Mouse (Mus musculus) gastrocnemius, adult 8-10 months (tissue): ENCODE measurements at regions not wholly inside any gene's neighbourhood (a gene's known extent, or its start where the extent isn't known, plus 50 kb on each side); places are given as distances from the start of the nearest gene placed in this dataset.
"Not testable (repeated sequence)": the region's sequence is repeated elsewhere in the genome, so short reads cannot be mapped to it uniquely, and the experiment has no call there.

Source experiments
- DNase-seq, 2 experiments: peaks; one replicate each; pipeline ENCODE4 v3.0.0; 2022; ENCODE audit warnings: low spot score in 2 of 2

DNA sequence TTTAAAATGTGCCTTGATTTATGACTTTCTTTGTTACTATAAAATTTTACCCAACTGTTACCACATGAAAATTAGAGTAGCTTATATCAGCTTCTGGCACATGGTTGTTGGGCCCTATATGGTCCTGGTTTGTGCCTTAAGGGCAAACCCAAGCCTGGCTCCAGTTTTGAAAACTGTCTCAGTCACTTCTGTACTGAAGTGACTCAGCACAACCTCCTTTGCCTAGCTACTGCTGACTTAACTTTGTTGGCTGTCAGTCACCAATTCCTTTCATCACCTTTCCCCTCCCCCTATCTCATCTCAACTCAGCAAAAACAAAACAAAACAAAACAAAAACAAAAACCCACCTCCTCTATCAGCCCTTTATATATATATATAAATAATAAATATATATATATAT lies 251.0 kb upstream of the Myo3a start:
- no peak for DNase-seq

- no peak for DNase-seq
These were observed 250.5 kb upstream of the Myo3a start for GRCm38 (mm10) chr2:21976831-21977230.

GRCm38 (mm10) chr2:21980177-21980576 lies 247.1 kb upstream of the Myo3a start:
- DNase-seq = no peak

DNA sequence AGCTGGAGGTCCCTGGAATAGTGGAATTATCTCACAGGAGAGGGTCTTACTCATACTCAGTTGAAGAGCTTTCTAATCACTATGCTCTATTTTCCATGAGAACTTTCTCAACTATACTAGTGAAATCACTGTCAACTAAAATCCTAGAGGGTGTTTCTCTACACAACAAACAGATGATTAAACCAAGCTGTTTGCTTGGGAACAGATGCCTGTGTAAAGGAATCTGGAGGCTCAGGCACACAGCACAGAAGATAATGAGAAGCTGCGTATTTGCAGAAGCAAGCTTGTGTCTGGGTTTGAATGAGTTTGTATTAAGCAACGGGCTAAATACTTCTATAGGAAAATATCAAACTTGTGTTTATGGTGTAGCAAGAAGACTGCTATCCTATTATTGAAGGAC lies 202.9 kb upstream of the Myo3a start:
- no peak for DNase-seq

- no peak for DNase-seq
These were observed 200.5 kb upstream of the Myo3a start for GRCm38 (mm10) chr2:22026794-22027193.

GRCm38 (mm10) chr2:22028569-22028968 lies 198.7 kb upstream of the Myo3a start:
- no peak for DNase-seq

DNA sequence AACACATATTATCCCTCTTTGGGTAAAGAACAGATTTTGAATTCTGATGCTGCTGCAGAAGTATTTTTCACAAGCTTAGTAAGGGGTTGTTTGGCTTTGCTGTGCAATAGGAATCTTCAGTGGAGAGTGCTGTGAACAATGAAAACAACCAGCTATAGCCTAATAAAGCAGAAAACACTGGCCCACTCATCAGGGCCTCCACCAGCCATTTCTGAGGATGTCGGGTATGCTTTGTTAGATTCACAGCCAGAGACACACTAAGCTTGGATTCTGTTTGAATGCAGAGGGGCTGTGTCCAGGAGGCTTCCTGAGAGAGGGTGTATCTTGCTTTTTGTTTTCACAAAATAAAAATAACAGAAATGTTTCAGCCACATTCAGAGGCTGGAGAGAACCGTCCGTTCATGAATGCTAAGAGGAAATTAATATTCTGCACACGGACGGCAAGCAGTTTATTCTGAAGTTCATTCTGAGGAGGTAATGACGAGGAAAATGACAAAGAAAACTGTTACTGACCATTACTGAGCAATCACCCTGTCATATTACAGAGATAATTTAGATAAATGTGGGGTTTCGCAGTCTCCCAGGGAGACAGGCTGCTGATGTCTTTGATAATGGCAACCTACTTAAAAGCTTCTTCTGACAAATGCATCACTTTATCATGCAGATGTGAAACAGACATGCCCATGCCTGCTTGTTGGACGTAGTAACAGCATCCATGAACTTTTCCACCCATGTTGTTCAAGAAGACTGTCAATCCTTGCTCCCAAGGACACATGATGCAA lies 198.1 kb upstream of the Myo3a start:
- no peak for DNase-seq

DNA sequence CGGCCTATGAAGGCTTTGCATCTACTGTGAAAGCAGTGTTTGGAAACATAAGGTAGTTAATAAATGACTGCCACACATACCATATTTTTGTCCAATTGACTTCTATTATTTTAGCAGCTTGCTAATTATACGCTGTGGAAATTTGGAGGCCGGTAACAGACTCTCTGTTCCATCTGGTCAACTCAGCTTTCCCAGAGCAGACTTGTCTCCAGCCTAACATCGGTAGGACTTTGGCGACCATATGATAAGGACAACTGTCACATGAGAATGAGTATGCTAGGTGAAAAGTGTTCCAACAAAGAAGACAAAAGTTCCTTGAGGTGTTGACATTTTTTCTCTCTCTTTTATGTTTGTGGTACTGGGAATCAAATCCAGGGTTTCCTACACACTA lies 197.5 kb upstream of the Myo3a start:
- no peak for DNase-seq

- DNase-seq = no peak
These were observed 190.5 kb upstream of the Myo3a start for GRCm38 (mm10) chr2:22036841-22037240.

DNA sequence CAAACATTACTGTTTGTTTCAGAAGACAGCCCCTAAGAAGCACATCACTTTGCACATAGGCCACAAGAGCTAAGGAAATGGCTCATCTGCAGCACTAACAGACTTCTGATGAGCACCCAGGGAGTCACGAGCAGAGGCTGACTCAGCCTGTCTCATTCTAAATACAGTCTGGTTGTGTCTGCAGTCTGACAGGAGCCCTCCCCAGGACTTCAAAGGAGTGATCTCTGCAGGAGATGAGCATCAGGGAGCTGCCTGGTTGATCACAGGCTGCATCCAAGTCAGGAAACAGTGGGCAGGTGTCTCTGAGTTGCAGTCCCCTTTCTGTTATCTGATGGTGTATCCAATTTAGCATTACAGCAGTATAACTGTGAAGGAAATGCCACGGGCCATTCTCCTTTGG lies 188.5 kb upstream of the Myo3a start:
- no peak for DNase-seq

DNA sequence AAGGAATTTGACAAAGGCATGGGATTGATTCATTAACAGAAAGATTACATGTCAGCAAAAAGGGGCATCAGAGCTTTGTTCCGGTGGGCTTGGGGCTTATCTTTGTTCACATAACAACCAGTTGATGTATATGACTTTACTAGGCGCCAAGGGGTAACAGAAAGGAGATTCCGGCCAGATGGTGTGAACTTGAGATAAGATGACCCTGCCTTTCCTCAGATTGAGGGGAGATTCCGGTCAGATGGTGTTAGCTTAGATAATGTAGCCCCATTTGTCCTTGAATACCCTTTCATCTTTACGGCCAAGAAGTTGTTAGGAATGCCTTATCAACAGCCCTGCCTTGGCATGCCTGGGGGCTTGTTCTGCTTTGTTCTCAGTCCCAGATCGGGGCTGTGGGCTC lies 183.4 kb upstream of the Myo3a start:
- DNase-seq = not testable (repeated sequence)

DNA sequence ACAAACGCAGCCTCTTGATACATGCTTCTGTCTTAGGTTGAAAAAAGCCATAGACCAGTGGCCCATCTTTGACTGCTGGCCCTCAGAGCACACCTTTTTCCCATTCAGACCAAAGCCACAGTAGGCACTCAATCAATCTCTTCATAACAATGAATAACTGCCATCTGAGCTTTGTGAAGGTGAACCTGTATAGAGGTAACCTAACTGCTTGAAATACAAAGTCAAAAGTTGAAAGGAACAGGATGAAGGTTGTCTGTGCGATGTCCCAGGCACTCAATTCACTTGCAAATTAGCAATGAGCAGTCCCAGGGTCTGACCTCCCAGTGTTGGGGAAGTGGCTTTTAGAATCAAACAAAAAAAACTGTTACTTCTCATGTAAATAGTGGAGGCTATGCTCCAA lies 182.4 kb upstream of the Myo3a start:
- DNase-seq = no peak

DNA sequence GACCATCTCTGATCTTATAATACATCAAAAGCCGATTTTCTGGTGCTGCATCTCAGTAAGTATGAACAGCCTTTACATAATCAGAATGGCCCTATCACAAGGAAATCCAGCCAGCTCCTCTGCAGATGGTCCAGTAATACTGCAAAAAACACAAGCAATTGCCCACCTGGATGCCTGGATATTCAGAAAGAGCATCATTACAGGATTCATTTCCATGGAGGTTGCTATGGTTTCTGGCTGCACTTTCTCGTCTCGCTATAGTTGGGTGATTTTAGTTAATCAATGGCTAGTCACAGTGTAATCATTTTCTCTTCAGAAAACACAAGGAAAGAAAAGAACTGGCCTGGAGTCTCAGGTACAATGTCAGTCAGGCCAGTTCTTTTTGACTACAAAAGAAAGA lies 179.8 kb upstream of the Myo3a start:
- DNase-seq = no peak

GRCm38 (mm10) chr2:22066535-22066934 lies 160.8 kb upstream of the Myo3a start:
- no peak for DNase-seq

- no peak for DNase-seq
These were observed 130.5 kb upstream of the Myo3a start for GRCm38 (mm10) chr2:22096848-22097247.

DNA sequence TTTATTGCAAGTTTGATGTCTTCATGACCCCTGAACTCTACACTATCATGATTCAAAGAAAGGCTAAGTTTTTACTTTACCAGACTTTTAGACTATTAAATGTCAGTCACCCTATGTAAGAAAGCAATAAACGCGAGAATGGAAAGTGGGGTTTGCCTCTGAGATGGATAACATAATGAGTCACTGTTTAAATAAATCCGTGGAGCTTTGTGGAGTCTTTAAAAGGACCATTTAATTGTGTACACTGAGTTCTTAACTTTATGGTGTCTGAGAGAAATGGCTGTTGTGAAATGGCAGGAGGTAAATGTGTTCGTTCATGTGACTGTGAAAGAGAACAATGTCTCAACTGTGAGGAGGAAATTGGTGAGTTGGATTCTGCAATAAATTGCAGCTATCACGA lies 122.2 kb upstream of the Myo3a start:
- DNase-seq = no peak

GRCm38 (mm10) chr2:22149721-22150120 lies 77.6 kb upstream of the Myo3a start:
- no peak for DNase-seq

GRCm38 (mm10) chr2:22156576-22156975 lies 70.7 kb upstream of the Myo3a start:
- no peak for DNase-seq

DNA sequence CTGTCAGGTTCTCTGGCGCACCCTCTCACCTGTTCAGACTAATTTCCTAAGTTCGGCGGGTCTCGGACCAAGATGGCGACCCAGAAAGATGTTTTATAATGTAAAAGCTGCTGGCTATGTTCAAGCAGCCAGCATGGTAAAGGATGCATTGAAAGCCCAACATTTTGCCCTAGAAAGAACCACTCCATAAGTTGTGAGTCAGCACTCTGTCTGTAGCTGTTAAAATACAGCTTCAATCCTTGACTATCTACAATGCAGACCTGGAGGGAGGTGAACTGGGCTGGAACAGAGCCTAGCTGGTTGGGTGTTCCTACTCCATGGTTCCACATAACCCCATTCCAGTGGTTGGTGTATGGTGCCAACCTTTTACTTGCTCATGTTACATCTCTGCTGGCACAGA lies 61.9 kb upstream of the Myo3a start:
- no peak for DNase-seq

- DNase-seq = no peak
These were observed 61.4 kb upstream of the Myo3a start for GRCm38 (mm10) chr2:22165919-22166318.
